Mouse (Mus musculus) adrenal gland, adult 18-20 months (tissue): ENCODE data around the gene Tex14. TPM values are rescaled to one million over a fixed set of nuclear protein-coding genes. Genes with fewer than 3 reads are reported as not detected.
A peak's percentile ranks its signal among the peaks of the same experiment; 100 is the strongest.

Experiments used
- DNase-seq, 2 experiments: peaks; one replicate each; pipeline ENCODE4 v3.0.0; 2021 to 2022; ENCODE audit warnings: low spot score in 2 of 2
- total RNA-seq, 2 experiments: library from RNA; stranded (reverse); gene quantifications; 1 replicate in 1 of 2; 2 replicates in 1 of 2; pipeline ENCODE4 v1.2.3; 2021

Gene Tex14
- total RNA-seq, 2 experiments from 2014 or later: 0.07 to 0.26 TPM

GRCm38 (mm10) chr11:87590841-87591525 is 186.1 kb downstream of the Tex14 start:
- peak; percentile 33 to 50 for DNase-seq

DNA sequence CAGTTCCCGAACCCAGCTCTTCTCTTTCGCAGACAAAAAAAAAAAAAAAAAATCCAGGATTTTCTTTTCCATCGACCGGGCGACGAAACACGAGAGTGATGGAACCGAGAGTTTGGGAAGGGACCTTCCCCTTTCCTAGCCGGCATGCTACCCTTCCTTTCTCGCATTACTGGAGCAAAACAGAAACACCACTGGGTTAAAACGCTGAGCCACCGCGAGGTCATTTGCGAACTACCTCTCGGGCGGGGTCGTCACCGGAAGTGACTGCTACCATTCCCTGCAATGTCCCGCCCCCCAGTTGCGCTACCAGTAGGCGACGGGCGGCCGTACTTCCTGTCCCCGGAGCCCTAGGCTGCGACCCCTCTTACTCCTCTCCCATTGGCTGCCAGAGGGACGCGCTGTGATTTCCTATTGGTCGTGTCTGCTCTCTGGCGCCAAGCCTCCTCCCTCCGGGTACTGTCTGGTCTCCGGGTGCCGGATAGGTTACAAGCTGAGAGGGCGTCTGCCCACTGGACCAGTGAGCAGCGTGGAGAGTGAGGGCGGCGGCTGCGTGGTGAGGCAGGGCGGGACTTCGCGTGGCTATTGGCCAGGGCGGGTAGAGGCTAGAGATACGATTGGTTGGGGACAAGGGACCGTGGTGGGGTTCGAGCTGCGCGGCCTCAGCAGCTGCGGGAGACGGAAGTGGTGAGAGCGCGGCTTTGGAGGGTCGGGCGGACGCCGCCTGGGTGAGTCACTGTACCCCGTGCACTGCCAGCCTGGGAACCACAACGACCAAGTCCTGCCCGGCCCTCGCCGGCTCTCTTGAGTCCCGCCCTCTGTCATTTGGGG is 186.9 kb downstream of the Tex14 start, which contains the start of gene Mtmr4:
Gene Mtmr4 (plus strand): TSS at position 637 of the 828 bp plus-strand sequence.
- peak; percentile 94 to 95 for DNase-seq

DNA sequence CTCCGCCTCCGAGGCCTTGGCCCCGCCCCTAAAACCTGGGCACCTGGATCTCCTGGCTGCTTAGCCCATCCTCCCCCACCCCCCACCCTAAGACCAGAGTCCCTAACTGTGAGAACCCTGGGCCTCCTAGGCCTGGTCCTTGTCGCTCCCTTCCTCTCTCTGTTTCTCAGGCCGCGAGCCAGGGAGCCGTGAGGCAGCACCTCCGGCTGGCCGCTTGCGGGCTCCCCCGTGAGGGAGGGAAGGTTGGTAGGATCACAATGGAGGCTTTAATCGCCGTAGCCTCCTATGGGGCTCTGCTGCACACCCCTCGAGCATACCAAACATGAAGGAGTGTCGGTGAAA is 187.5 kb downstream of the Tex14 start:
- DNase-seq: no peak

GRCm38 (mm10) chr11:87592713-87593598 is 188.1 kb downstream of the Tex14 start:
- no peak for DNase-seq

DNA sequence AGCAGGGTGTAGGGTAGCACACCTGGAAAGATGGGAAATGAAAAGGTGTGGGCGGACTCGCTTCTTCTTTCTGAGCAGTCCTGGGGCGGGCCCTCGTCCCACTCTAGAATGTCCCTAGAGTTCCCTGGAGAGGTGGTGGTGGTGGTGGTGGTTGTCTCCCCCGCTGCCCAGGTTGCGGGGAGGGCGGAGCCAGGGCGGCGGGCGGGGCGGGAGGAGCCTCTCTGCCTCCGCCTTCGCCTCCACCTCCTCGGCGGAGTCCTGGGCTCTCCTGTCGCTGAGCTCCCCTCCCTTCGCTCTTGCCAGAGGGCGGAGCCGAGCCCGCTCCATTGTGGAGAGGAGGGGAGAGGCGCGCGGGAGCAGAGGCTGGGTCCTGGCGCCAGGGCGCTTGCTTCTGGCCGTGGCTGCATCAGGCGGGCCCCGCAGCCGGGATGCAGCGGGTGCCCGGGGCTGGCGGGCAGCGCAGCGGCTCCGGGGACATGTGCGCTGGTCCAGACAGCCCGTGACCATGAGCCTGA is 190.5 kb downstream of the Tex14 start:
- peak; percentile 79 to 81 for DNase-seq

DNA sequence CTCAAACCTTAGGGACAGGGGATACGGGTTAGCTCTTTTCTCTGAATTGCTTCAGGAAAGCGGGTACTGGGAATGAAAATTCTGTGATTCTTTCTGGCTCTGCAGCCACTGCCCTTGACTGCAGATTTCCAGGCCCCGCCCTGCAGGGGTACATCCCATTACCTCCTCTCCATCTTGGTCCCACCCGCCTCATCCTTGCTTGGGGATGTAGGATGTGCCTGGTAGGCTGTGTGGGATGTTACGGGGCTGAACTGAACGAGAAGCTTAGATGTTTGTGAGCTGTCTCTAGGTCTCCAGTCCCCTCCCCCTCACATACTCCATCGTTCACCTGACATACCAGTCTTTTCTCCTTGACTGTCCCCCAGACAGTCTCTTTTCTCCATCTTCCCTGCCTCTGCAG is 191.1 kb downstream of the Tex14 start:
- no peak for DNase-seq

GRCm38 (mm10) chr11:87596492-87596891 is 191.6 kb downstream of the Tex14 start:
- DNase-seq: no peak

GRCm38 (mm10) chr11:87597061-87597460 is 192.2 kb downstream of the Tex14 start:
- DNase-seq: no peak

- no peak for DNase-seq
Measured at GRCm38 (mm10) chr11:87599395-87600089, 194.7 kb downstream of the Tex14 start.

DNA sequence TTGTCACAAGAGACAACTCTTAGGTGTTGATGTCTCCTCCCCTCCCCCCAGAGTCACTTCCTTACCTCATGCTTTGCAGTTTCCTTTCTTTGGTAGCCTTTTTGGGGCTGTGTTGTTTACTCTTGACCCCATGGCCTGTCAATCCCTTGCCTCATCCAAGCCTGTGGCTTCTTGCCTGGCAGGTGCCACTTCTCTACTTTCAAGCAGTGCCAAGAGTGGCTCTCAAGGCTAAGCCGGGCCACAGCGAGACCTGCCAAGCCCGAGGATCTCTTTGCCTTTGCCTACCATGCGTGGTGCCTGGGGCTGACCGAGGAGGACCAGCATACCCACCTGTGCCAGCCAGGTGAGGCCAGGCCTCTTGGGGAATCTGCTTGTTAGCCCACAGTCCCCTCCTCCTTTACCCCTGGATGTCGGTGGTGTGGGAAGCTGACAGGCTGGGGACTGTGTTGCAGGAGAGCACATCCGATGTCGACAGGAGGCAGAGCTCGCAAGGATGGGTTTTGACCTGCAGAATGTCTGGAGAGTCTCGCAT is 195.5 kb downstream of the Tex14 start:
- DNase-seq: no peak

DNA sequence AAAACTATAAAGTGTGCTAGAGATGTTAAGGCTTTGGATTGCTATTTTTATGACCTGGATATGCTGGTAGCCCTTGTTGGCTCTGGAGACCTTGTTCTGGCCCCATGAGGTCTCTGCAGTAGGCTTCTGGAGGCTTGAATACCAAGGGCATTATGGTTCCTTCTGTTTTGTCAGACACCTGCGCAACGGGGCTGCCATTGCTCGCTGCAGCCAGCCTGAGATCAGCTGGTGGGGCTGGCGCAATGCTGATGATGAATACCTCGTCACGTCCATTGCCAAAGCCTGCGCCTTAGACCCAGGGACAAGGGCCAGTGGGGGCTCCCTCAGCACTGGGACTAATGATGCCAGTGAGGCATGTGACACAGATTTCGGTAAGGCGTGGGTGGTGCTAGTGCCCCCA is 197.4 kb downstream of the Tex14 start:
- DNase-seq: no peak

- no peak for DNase-seq
Measured at GRCm38 (mm10) chr11:87603571-87603970, 198.7 kb downstream of the Tex14 start.

Other genes starting within 250 kb of the Tex14 start
- gene Ppm1e, start 46.0 kb upstream of the Tex14 start, total RNA-seq: 10 to 100 TPM; 13.1 to 24.4 TPM
- gene Rad51c, start 111 bp upstream of the Tex14 start, total RNA-seq: 1 to 10 TPM; 2.8 to 4.9 TPM
- not detected for gene Gm11492, start 161.6 kb downstream of the Tex14 start, total RNA-seq
- 10 to 100 TPM; 39.9 to 63.2 TPM for gene Sept4, start 163.8 kb downstream of the Tex14 start, total RNA-seq
- gene Mtmr4, start 187.1 kb downstream of the Tex14 start, total RNA-seq: 10 to 100 TPM; 25.6 to 29.7 TPM
- gene Hsf5, start 212.1 kb downstream of the Tex14 start, total RNA-seq: under 1 TPM; 0.06 to 0.07 TPM